Mouse (Mus musculus): ENCODE results near the gene Tgfb3. TPM values are rescaled to one million over a fixed set of nuclear protein-coding genes. Genes with fewer than 3 reads are reported as not detected.

Tgfb3 gene
- total RNA-seq (2021), result 10 to 100 TPM; 13.5 to 14.8 TPM

- peak in 1 of 2 experiments; percentile 33 for DNase-seq (ENCODE audit: extremely low spot score in 1 of 2, low spot score in 1 of 2)
Measured at GRCm38 (mm10) chr12:86078553-86079201, at the start of gene Tgfb3. TSS of gene Tgfb3 (minus strand) at chr12:86079041.

DNA sequence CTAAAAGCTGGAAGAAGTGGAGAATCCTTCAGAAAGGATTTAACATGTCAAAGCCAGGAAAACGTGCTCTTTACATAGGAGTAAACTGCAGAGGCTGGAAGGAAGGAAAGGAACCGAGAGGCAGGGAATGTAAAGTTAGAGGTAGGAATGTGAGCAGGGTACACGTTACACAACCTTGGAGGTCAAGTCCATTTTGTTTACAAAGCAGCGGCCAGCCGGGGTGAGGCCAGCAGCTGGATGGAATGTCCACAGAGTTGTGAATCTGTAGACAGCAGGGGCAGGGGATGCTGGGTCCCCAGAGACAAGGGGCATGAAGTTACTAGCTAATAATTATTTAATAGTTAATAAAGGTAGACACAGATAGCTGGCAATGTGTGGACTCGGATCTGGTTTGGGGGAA lies 49.3 kb upstream of the Tgfb3 start:
- DNase-seq (ENCODE audit: extremely low spot score in 1 of 2, low spot score in 1 of 2), result no peak

GRCm38 (mm10) chr12:86124016-86124415 lies 45.2 kb upstream of the Tgfb3 start:
- no peak for DNase-seq (ENCODE audit: extremely low spot score in 1 of 2, low spot score in 1 of 2)

DNA sequence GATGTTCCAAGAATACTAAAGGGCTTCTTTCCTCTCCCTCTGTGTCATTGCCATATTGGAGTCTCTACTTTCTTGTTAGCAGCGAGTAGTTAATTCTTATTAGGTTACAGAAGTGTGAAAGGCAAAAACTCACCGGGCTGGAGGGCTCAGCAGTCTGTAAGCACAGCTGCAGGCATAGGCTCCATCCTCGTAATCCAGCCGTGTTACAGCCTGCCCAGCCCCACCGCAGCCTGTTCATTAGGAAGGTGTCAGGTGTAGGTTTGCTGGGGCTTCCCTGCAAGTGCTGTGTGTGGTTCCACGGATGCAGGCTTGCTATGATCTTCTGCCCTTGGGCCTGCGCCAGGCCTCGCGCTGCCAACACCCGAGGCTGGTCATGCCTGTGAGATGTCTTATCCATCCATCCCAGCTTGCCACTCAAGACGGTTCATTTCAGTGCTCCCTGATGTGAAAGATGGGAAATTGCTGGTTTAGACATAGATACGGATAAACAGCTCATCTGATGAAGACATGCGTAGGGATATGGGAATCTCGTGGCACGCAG lies 37.5 kb upstream of the Tgfb3 start:
- DNase-seq (ENCODE audit: extremely low spot score in 1 of 2, low spot score in 1 of 2), result no peak

GRCm38 (mm10) chr12:86110637-86111036 lies 31.8 kb upstream of the Tgfb3 start:
- peak in 1 of 2 experiments; percentile 26 for DNase-seq (ENCODE audit: extremely low spot score in 1 of 2, low spot score in 1 of 2)

DNA sequence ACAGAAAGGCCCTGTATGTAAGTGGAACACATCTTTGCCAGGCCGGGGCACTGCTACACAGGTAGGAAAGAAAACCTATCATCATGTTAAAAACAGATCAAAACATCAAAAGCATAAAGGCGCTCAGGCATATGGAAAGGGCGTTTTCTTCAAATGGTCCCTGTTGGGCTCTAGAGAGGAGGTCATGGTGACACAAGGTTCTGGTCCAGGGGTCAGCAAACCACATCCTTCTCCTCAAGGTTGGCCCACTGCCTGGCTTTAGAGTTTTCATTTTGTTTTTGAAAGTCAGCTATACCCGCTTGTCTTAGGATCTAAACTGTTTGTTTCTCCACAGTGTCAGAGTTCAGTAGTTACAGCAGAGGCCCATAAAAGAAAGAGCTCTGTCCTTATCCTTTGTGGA lies 30.7 kb upstream of the Tgfb3 start:
- DNase-seq (ENCODE audit: extremely low spot score in 1 of 2, low spot score in 1 of 2), result no peak

GRCm38 (mm10) chr12:86107645-86108044 lies 28.8 kb upstream of the Tgfb3 start:
- DNase-seq (ENCODE audit: extremely low spot score in 1 of 2, low spot score in 1 of 2), result no peak

GRCm38 (mm10) chr12:86106086-86106485 lies 27.2 kb upstream of the Tgfb3 start:
- no peak for DNase-seq (ENCODE audit: extremely low spot score in 1 of 2, low spot score in 1 of 2)

DNA sequence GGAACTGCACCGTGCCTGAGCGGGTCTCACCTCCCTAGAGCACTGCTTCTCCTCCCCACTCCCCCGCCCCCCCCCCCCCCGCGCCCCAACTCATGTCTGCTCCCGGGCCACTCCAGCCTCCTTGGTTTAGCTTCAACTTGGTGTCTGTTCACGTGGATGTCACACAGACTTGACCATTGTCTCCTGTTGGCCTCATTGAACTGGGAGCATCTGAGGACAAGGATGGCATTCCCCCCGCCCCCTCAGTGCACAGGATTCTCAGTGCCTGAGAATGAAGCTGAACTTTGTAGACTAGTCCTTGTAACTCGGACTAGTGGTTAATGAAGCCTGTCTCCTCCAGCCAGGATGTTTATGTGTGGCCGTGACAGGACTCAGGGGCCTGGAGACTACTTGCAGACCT lies 26.7 kb upstream of the Tgfb3 start:
- DNase-seq (ENCODE audit: extremely low spot score in 1 of 2, low spot score in 1 of 2), result no peak

GRCm38 (mm10) chr12:86104297-86104696 lies 25.5 kb upstream of the Tgfb3 start:
- DNase-seq (ENCODE audit: extremely low spot score in 1 of 2, low spot score in 1 of 2), result no peak

- no peak for DNase-seq (ENCODE audit: extremely low spot score in 1 of 2, low spot score in 1 of 2)
Measured at GRCm38 (mm10) chr12:86103852-86104251, 25.0 kb upstream of the Tgfb3 start.

GRCm38 (mm10) chr12:86103391-86103790 lies 24.6 kb upstream of the Tgfb3 start:
- no peak for DNase-seq (ENCODE audit: extremely low spot score in 1 of 2, low spot score in 1 of 2)

DNA sequence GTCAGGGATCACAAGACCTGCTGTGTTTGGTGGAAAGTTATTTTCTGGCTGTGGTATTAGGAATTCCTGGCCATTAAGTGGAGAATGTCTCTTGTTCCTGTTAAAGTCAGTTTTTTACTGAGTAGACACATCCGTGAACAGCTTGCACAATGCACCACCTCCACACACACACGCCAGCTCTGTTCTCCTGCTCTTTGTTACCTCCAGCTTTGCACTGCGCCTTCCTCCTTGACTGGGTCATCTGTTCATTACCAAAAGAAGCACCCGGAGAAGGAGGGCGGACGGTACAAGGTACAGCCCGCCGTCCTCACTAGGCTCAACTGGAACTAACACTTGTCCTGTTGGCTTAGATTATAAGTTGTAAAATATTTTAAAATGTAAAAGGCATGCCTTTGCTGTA lies 23.8 kb upstream of the Tgfb3 start:
- no peak for DNase-seq (ENCODE audit: extremely low spot score in 1 of 2, low spot score in 1 of 2)

GRCm38 (mm10) chr12:86100711-86101110 lies 21.9 kb upstream of the Tgfb3 start:
- no peak for DNase-seq (ENCODE audit: extremely low spot score in 1 of 2, low spot score in 1 of 2)

GRCm38 (mm10) chr12:86097781-86098180 lies 18.9 kb upstream of the Tgfb3 start:
- DNase-seq (ENCODE audit: extremely low spot score in 1 of 2, low spot score in 1 of 2), result no peak

- DNase-seq (ENCODE audit: extremely low spot score in 1 of 2, low spot score in 1 of 2), result no peak
Measured at GRCm38 (mm10) chr12:86095806-86096205, 17.0 kb upstream of the Tgfb3 start.

DNA sequence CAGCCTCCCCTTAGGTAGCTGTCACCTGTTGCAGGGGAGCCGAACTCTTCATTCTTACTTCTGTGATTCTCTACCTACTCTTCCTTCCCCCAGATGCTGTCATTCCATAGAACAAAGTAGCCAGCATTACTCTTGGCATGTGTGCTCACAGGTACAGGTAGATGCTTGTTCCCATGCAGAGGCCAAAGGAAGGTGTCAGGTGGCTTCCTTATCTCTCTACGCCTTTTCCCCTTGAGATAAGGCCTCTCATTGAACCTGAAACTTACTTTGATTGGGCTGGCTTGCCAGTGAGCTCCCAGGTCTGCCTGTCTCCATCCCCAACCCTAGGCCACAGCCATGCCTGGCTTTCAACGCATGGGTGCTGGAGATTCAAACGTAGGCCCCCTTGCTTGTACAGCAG lies 15.2 kb upstream of the Tgfb3 start:
- DNase-seq (ENCODE audit: extremely low spot score in 1 of 2, low spot score in 1 of 2), result no peak

DNA sequence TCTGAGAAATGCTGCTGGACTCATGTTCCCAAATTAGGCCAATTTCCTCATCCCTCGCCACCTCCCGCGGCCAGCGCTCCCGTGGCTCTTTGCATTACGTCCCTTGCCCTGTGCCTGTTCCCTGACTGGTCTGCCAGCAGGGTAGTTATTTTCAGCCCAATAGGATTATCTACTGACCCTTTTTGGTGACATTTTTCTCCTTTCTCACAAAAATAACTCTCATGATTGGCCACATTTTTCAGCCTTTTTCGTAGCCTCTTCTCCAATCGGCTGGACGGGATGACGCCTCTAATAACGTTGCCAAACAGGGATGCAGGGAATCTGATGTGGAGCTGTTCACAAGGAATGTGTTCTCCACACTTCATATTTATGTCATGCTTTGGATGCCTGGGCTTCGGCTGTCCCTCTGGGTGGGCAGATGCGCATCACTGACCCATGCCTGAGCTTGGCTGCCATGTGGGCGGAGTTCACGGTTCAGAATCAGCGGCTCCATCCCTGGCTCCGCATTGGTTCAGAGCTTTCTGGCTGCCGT lies 12.8 kb upstream of the Tgfb3 start:
- DNase-seq (ENCODE audit: extremely low spot score in 1 of 2, low spot score in 1 of 2), result no peak

- DNase-seq (ENCODE audit: extremely low spot score in 1 of 2, low spot score in 1 of 2), result no peak
Measured at GRCm38 (mm10) chr12:86090764-86091163, 11.9 kb upstream of the Tgfb3 start.

DNA sequence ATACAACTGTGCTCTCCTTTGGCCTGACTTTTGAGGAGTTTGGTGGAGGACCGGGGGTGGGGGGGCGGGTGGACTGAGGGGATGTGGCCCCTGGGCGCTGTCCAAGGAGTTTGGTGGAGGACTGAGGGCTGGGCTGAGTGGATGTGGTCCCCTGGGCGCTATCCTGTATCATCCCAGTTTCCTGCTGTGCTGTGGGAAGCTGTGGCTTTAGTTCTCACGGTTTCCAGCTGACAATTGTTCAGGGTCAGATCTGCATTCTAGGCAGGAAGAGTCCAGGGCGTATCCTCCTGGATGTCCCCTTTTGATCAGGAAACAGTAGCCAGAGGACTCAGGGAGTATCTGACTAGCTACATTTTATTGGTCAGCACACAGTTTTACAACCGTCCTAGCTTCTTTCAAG lies 9.2 kb upstream of the Tgfb3 start:
- DNase-seq (ENCODE audit: extremely low spot score in 1 of 2, low spot score in 1 of 2), result no peak

DNA sequence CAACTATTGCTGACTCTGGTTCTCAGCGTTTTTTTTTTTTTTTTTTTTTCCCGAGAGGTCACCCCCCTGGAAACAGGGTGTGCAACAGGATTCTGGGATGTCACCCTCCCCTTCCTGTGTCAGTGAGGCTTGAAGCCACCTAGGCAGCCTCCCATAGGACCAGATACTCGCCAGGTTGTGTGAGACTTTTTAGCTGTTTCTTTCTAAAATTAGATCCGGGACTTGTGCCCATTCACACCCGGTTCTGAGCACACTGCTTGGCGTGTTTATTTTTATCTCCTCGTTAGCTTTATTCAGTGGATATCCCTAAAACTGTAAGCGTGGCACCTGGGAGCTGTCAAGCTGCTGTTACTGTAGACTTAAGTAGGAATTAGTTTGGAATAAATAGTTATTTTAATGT lies 7.7 kb upstream of the Tgfb3 start:
- no peak for DNase-seq (ENCODE audit: extremely low spot score in 1 of 2, low spot score in 1 of 2)

- DNase-seq (ENCODE audit: extremely low spot score in 1 of 2, low spot score in 1 of 2), result no peak
Measured at GRCm38 (mm10) chr12:86085873-86086272, 7.0 kb upstream of the Tgfb3 start.

All from layer of hippocampus, postnatal 25 days (tissue).